Mouse (Mus musculus) C2C12 (cell line): ENCODE measurements around the gene Polr3c.

Experiments used
- CTCF ChIP-seq: IDR thresholded peaks from one replicate; pipeline ENCODE4 v1.5.1; 2011; ENCODE audit not compliant: control insufficient read depth, insufficient read depth, insufficient read length
- MYOG ChIP-seq: IDR thresholded peaks from one replicate; pipeline ENCODE4 v1.6.1; 2011; ENCODE audit not compliant: control insufficient read depth, insufficient read length; ENCODE audit errors: extremely low read depth
- USF1 ChIP-seq: IDR thresholded peaks from one replicate; pipeline ENCODE4 v1.6.1; 2011; ENCODE audit warnings: low read depth, mild to moderate bottlenecking, control low read depth, moderate library complexity

DNA sequence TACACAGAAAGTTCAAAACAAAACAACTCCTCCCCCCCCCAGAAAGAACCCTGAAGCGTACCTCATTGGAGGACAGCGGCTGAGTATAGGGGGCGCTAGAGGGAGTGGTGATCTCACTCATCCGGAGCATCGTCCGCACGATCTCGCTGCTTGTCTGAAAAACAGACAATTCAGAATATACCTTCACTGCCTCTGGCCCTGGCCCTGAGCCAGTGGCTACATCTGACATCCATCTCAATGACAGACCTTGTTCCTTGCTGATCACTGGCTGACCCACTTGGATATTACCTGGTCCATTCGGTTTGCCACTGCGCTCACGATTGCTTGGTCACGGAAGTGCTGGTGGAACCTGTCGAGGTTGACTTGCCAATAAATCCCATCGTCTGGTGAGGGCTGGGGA, 8.3 kb downstream of the Polr3c start:
- TF ChIP-seq CTCF, result no peak
- TF ChIP-seq USF1, result no peak
- no peak for TF ChIP-seq MYOG
